Mouse (Mus musculus): Measurements from ENCODE around the gene Iqcn. TPM values are rescaled to one million over a fixed set of nuclear protein-coding genes. Genes with fewer than 3 reads are reported as not detected.

The Iqcn gene
- polyA plus RNA-seq, 1 experiment from 2014 or later = 0.05 TPM

DNA sequence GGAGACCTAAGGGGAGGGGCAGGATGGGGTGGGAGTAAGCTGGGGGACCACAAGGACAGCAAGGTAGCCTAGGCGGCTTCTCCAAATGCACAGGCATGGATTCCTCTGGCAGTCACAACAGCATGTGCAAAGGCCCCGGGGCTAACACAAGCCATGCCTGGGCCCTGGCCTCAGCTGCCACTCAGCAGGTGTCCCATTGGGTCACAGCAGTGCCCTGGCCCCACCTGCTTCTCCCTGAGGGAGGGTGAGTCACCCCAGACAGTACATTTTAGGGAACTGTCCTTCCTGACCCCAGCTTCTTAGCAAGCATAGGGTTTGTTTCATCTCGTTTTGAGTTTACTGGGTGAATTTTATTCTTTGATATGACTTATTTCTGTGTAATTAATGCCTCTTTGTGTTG, 20.6 kb upstream of the Iqcn start:
- Histone ChIP-seq H3K4me3 (ENCODE audit: low read length) (peak overlapping the region; percentile 8; the same call in 1 of the 2 replicates), H3K9me3 (replicated peaks; ENCODE audit: control insufficient read depth, low read length) (no peaks in the 10 kb centered on the region), H3K36me3 (ENCODE audit: control insufficient read depth, insufficient read depth) (peaks cover 13% of the 10 kb centered on the region), H3K4me1 (ENCODE audit: control insufficient read depth, insufficient read depth, low read length) (peaks cover 14% of the 10 kb centered on the region), H3K27me3 (ENCODE audit: control insufficient read depth, insufficient read depth, low read length) (no peaks in the 10 kb centered on the region), H3K4me2 (ENCODE audit: low read depth, low read length) (peak overlapping the region; percentile 44), H3K9ac (ENCODE audit: low read length) (peak overlapping the region; percentile 57), H3K27ac (ENCODE audit: low read length) (peak overlapping the region; percentile 92)
- ATAC-seq (replicated peaks; ENCODE audit: extremely low read depth, insufficient read depth, low FRiP score) = 0 out of 2 replicates have a peak, but pooled peaks have one; percentile 5
- WGBS = 74% methylated on average over 3 of the region's 3 CpGs

DNA sequence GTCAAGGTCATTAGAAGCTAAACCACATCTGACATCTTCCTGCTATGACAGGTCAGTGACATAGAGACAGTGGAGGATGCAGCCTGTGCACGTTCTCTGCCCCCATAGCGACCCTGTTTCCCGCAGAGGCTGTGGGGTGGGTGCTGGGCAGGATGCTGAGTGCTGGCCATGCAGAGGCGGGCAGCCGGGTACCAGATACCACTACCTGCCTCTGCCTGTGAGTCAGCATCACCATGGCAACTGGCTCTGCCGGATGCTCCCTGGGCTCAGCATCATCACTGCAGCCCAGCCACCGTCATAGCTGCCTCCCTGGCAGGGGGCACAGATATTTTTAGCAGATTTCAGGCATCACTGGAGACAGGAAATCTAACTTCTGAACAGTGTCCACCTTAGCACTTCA, 19.0 kb upstream of the Iqcn start:
- Histone ChIP-seq H3K4me3 (ENCODE audit: low read length) (no peak overlapping the region), H3K4me2 (ENCODE audit: low read depth, low read length) (no peak overlapping the region), H3K27ac (ENCODE audit: low read length) (no peak overlapping the region), H3K9ac (ENCODE audit: low read length) (no peak overlapping the region), H3K9me3 (replicated peaks; ENCODE audit: control insufficient read depth, low read length) (no peaks in the 10 kb centered on the region), H3K36me3 (ENCODE audit: control insufficient read depth, insufficient read depth) (no peaks in the 10 kb centered on the region; the same call in 1 of the 2 replicates), H3K4me1 (ENCODE audit: control insufficient read depth, insufficient read depth, low read length) (peaks cover 17% of the 10 kb centered on the region), H3K27me3 (ENCODE audit: control insufficient read depth, insufficient read depth, low read length) (no peaks in the 10 kb centered on the region)
- ATAC-seq (replicated peaks; ENCODE audit: extremely low read depth, insufficient read depth, low FRiP score) = no peak
- WGBS = 45% methylated on average over 7 of the region's 7 CpGs

DNA sequence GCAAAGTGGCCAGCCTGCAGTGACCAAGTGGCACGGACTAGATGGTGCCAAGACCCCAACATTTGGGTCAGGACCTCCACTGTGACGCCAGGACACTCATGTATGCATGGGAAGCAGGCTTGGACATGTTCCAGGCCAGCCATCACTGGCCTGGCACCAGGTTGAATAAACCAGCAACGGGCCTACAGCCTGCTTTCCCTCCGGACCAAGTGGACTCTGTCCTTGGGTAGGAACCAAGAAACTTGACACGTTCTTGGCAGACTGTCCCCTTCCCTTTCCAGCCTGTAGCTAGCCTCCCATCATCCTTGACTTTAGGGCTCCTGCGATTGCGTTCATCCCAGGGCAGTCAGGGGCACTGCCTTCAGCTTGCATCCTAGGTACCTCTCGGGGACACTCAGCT, 15.7 kb upstream of the Iqcn start:
- no peaks in the 10 kb centered on the region for H3K36me3 ChIP-seq (ENCODE audit: control insufficient read depth, insufficient read depth)
- peaks cover 22% of the 10 kb centered on the region for H3K4me1 ChIP-seq (ENCODE audit: control insufficient read depth, insufficient read depth, low read length)
- H3K9me3 ChIP-seq (replicated peaks; ENCODE audit: control insufficient read depth, low read length) = no peaks in the 10 kb centered on the region
- 0 out of 2 replicates have a peak overlapping the region, but pooled peaks have one; percentile 37 for H3K27ac ChIP-seq (ENCODE audit: low read length)
- WGBS = 61% methylated on average over 8 of the region's 8 CpGs
- H3K4me2 ChIP-seq (ENCODE audit: low read depth, low read length) = no peak overlapping the region
- peak overlapping the region; percentile 15; the same call in 1 of the 2 replicates for H3K9ac ChIP-seq (ENCODE audit: low read length)
- ATAC-seq (replicated peaks; ENCODE audit: extremely low read depth, insufficient read depth, low FRiP score) = no peak; the same call in 1 of the 2 replicates
- H3K27me3 ChIP-seq (ENCODE audit: control insufficient read depth, insufficient read depth, low read length) = no peaks in the 10 kb centered on the region
- no peak overlapping the region for H3K4me3 ChIP-seq (ENCODE audit: low read length)

DNA sequence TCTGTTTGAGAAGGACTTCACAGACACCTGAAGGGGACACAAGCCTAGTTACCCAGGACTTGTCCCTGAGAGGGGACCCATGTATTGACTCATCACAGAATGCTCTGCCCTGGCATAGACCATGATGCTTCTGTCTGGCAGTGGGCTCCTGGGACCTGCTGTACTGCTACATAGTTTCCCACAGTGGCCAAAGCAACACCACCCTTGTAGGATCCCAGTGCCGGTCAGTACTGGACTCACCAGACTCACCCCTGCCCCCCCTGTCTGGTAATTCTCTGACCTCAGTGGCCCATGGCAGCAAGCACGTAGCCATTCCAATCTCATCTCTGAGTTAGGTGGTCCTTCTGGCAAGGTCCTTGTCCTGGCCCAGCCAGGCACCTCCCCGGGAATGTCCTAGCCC, 15.1 kb upstream of the Iqcn start:
- Histone ChIP-seq H3K27ac (ENCODE audit: low read length) (no peak overlapping the region), H3K4me3 (ENCODE audit: low read length) (no peak overlapping the region), H3K9ac (ENCODE audit: low read length) (no peak overlapping the region), H3K4me2 (ENCODE audit: low read depth, low read length) (no peak overlapping the region), H3K27me3 (ENCODE audit: control insufficient read depth, insufficient read depth, low read length) (no peaks in the 10 kb centered on the region), H3K36me3 (ENCODE audit: control insufficient read depth, insufficient read depth) (no peaks in the 10 kb centered on the region), H3K4me1 (ENCODE audit: control insufficient read depth, insufficient read depth, low read length) (peaks cover 21% of the 10 kb centered on the region), H3K9me3 (replicated peaks; ENCODE audit: control insufficient read depth, low read length) (no peaks in the 10 kb centered on the region)
- 84% methylated on average over 3 of the region's 3 CpGs for WGBS
- ATAC-seq (replicated peaks; ENCODE audit: extremely low read depth, insufficient read depth, low FRiP score) = no peak

DNA sequence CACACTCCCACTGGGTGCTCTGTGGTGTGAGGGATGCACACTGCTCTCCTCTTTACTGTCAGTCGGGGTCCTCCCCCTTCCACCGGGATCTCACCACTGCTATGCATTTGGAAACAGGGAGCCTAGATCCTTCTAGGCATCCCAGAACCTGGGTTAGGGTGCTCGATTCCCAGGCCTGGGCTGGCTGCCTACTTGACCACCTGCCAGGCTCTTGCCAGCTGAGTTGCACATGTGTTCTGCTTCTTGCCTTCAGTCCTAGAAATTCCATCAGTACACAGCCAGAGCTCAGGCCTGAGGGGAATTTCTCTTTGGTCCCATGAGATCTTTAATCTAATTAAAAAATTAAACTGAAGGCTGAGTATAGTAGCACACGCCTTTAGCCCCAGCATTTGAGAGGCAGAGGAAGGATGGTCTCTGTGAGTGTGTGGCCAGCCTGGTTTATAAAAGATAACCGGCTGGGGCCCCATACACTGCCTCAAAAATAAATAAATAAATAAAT, 13.3 kb upstream of the Iqcn start:
- H3K4me1 ChIP-seq (ENCODE audit: control insufficient read depth, insufficient read depth, low read length) = peaks cover 25% of the 10 kb centered on the region
- no peak overlapping the region for H3K4me2 ChIP-seq (ENCODE audit: low read depth, low read length)
- no peak overlapping the region for H3K9ac ChIP-seq (ENCODE audit: low read length)
- WGBS = 66% methylated on average over 5 of the region's 5 CpGs
- no peaks in the 10 kb centered on the region for H3K36me3 ChIP-seq (ENCODE audit: control insufficient read depth, insufficient read depth)
- H3K9me3 ChIP-seq (replicated peaks; ENCODE audit: control insufficient read depth, low read length) = no peaks in the 10 kb centered on the region
- ATAC-seq (replicated peaks; ENCODE audit: extremely low read depth, insufficient read depth, low FRiP score) = no peak
- no peak overlapping the region for H3K4me3 ChIP-seq (ENCODE audit: low read length)
- peak overlapping the region; percentile 39 for H3K27ac ChIP-seq (ENCODE audit: low read length)
- H3K27me3 ChIP-seq (ENCODE audit: control insufficient read depth, insufficient read depth, low read length) = no peaks in the 10 kb centered on the region

DNA sequence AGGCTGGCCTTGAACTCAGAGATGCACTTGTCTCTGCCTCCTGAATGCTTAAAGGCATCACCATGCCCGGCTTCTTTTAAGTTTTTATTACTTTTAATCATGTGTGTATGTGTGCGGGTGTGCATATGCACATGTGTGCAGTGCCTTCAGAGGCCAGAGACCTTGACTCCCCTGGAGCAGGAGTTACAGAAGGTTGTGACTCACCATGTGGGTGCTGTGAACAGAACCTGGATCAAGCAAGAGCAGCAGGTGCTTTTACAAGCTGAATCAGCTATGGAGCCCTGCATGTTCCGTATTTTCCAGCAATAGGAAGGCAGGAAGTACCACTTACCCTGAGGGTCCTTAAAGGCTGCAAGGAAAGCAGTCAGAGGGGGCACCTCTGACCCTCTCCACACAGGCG, 12.0 kb upstream of the Iqcn start:
- WGBS = 73% methylated on average over 4 of the region's 4 CpGs
- H3K9ac ChIP-seq (ENCODE audit: low read length) = peak overlapping the region; percentile 68
- no peak overlapping the region for H3K27ac ChIP-seq (ENCODE audit: low read length)
- ATAC-seq (replicated peaks; ENCODE audit: extremely low read depth, insufficient read depth, low FRiP score) = no peak
- H3K4me3 ChIP-seq (ENCODE audit: low read length) = no peak overlapping the region
- H3K9me3 ChIP-seq (replicated peaks; ENCODE audit: control insufficient read depth, low read length) = no peaks in the 10 kb centered on the region
- peak overlapping the region; percentile 65; the same call in 1 of the 2 replicates for H3K4me2 ChIP-seq (ENCODE audit: low read depth, low read length)
- H3K36me3 ChIP-seq (ENCODE audit: control insufficient read depth, insufficient read depth) = no peaks in the 10 kb centered on the region
- H3K27me3 ChIP-seq (ENCODE audit: control insufficient read depth, insufficient read depth, low read length) = no peaks in the 10 kb centered on the region
- H3K4me1 ChIP-seq (ENCODE audit: control insufficient read depth, insufficient read depth, low read length) = peaks cover 37% of the 10 kb centered on the region

DNA sequence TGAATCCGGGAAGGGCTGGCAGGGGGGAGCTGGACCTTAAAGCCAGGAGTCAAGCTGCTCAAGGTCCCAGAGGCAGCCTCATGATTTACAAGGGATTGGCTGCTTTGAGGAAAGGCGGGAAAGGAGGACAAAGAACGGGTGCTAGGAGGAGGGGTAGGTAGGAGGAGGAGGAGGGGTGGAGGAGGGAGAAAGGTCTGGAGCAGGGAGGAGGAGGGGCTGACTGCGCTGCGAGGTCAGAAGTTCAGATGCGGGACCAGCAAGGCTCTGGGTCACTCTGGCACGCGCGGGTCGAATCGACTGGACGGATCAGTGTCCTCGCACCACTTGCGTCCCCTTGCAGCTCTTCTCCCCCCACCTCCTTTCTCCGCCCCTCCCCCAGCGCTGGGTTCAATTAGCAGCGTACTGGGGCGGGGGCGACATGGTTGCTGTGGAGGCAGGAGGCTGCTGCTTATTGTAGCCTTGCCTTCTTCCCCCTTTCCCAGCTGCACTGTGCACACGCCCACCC, 11.5 kb upstream of the Iqcn start:
- H3K36me3 ChIP-seq (ENCODE audit: control insufficient read depth, insufficient read depth) = no peaks in the 10 kb centered on the region
- 5% methylated on average over 20 of the region's 20 CpGs for WGBS
- H3K4me2 ChIP-seq (ENCODE audit: low read depth, low read length) = peak overlapping the region; percentile 65
- no peaks in the 10 kb centered on the region for H3K27me3 ChIP-seq (ENCODE audit: control insufficient read depth, insufficient read depth, low read length)
- peak overlapping the region; percentile 68 for H3K9ac ChIP-seq (ENCODE audit: low read length)
- peaks cover 41% of the 10 kb centered on the region for H3K4me1 ChIP-seq (ENCODE audit: control insufficient read depth, insufficient read depth, low read length)
- H3K27ac ChIP-seq (ENCODE audit: low read length) = no peak overlapping the region
- no peak for ATAC-seq (replicated peaks; ENCODE audit: extremely low read depth, insufficient read depth, low FRiP score)
- H3K9me3 ChIP-seq (replicated peaks; ENCODE audit: control insufficient read depth, low read length) = no peaks in the 10 kb centered on the region
- H3K4me3 ChIP-seq (ENCODE audit: low read length) = peak overlapping the region; percentile 39

DNA sequence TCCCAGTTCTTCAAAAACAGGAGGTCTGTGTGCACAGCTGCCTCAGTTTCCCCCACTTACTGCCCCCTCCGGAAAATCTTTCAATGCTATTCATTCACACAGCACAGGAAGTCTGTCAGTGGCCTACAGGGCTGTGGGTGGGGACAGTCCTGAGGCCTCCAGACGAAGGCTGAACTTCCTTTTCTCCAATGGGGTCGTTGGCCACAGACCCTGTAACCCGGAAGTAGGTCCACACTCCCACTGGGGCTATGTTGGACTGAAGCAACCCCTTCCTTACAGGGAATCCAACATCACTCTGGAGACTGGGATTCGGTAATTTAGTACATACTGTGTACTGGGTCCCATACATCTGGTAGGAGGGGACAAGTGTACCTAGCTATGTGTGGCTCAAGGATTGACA, 9.6 kb upstream of the Iqcn start:
- WGBS = 57% methylated on average over 5 of the region's 5 CpGs
- Histone ChIP-seq H3K36me3 (ENCODE audit: control insufficient read depth, insufficient read depth) (no peaks in the 10 kb centered on the region), H3K4me1 (ENCODE audit: control insufficient read depth, insufficient read depth, low read length) (peaks cover 46% of the 10 kb centered on the region), H3K4me2 (ENCODE audit: low read depth, low read length) (no peak overlapping the region), H3K27me3 (ENCODE audit: control insufficient read depth, insufficient read depth, low read length) (no peaks in the 10 kb centered on the region), H3K9me3 (replicated peaks; ENCODE audit: control insufficient read depth, low read length) (no peaks in the 10 kb centered on the region), H3K4me3 (ENCODE audit: low read length) (no peak overlapping the region), H3K27ac (ENCODE audit: low read length) (no peak overlapping the region), H3K9ac (ENCODE audit: low read length) (no peak overlapping the region)
- no peak for ATAC-seq (replicated peaks; ENCODE audit: extremely low read depth, insufficient read depth, low FRiP score)

DNA sequence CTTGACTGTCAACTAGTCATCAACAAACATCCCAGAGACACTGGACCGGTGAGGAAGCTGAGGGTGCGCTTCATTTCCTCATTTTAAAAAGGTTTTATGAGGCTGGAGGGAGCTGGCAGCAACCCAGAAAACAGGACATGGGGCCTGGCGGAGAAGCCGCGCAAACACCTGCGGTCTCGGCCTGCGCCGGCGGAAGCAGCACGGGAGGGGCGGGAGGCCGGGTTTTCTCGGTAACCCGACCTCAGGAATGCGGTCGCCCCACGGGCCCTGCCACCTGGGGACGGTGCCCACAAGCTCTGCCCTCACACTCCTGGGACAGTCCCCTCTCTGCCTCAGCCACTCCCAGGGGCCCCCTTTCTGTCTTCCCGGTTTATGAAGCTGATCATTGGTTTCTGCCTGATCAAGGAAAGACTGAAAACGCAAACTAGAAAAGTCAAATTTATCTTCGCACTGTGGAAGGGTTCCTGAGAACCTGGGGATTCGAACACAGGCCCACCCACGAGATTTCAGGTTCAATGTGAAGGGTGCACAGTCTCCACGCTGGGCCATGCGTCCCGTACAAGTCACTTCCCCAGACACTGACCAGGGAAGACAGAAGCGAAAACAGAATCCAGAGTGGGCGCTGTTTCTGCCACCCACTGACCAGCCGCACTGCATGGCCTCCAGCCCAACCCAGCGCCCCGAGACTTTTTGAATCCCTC, 7.8 kb upstream of the Iqcn start:
- Histone ChIP-seq H3K9me3 (replicated peaks; ENCODE audit: control insufficient read depth, low read length) (no peaks in the 10 kb centered on the region), H3K27ac (ENCODE audit: low read length) (peak overlapping the region; percentile 97), H3K27me3 (ENCODE audit: control insufficient read depth, insufficient read depth, low read length) (no peaks in the 10 kb centered on the region), H3K4me3 (ENCODE audit: low read length) (no peak overlapping the region), H3K36me3 (ENCODE audit: control insufficient read depth, insufficient read depth) (no peaks in the 10 kb centered on the region), H3K4me1 (ENCODE audit: control insufficient read depth, insufficient read depth, low read length) (peaks cover 44% of the 10 kb centered on the region), H3K4me2 (ENCODE audit: low read depth, low read length) (peak overlapping the region; percentile 23), H3K9ac (ENCODE audit: low read length) (peak overlapping the region; percentile 74)
- ATAC-seq (replicated peaks; ENCODE audit: extremely low read depth, insufficient read depth, low FRiP score) = no peak
- WGBS = 38% methylated on average over 32 of the region's 32 CpGs
